Mouse (Mus musculus): ENCODE measurements around the gene Cbln4. TPM values are rescaled to one million over a fixed set of nuclear protein-coding genes. Genes with fewer than 3 reads are reported as not detected.

Cbln4 gene
- not detected for total RNA-seq (2023)

DNA sequence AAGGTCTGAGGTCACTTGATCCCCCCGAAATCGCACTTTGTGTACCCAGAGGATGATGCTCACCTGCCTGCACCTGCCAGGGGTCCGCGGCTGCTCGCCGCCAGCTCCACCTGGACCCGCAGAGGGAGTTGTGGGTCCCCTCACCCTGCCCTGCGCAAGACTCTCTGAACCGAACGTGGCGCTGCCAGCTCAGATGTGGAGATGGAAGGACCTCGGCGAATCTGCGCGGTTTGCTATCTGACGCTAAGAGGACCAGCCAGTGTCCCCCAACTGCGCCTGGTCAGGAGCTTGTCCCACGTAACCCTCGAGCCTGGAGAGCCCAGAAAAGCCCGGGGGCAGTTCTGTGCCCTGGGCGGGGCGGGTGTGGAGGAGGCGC, at the start of gene Cbln4:
Gene Cbln4, minus strand, starts transcription at position 232 of the 376 bp plus-strand sequence.

Other genes with a start within 250 kb of the Cbln4 start
- gene Mc3r, start 205.0 kb upstream of the Cbln4 start, total RNA-seq (2023) = not detected

Measured in neutrophil, adult 59 days (primary cell).